Mouse (Mus musculus) cortical plate, adult 2 months (tissue): ENCODE measurements around the gene Adamtsl4.
"Not testable (repeated sequence)": the region's sequence is repeated elsewhere in the genome, so short reads cannot be mapped to it uniquely, and the experiment has no call there.

ENCODE experiments used
- CTCF ChIP-seq: fragments of 200-500 bp; IDR thresholded peaks from 2 replicates; pipeline ENCODE4 v1.5.1; 2011; ENCODE audit warnings: mild to moderate bottlenecking, control low read depth, low read length; ENCODE audit not compliant: insufficient read depth; ENCODE audit errors: extremely low read depth
- POLR2A ChIP-seq: fragments of 200-500 bp; IDR thresholded peaks from 2 replicates; pipeline ENCODE4 v1.6.1; 2011; ENCODE audit warnings: mild to moderate bottlenecking, low read length, control low read depth; ENCODE audit not compliant: insufficient read depth; ENCODE audit errors: extremely low read depth

DNA sequence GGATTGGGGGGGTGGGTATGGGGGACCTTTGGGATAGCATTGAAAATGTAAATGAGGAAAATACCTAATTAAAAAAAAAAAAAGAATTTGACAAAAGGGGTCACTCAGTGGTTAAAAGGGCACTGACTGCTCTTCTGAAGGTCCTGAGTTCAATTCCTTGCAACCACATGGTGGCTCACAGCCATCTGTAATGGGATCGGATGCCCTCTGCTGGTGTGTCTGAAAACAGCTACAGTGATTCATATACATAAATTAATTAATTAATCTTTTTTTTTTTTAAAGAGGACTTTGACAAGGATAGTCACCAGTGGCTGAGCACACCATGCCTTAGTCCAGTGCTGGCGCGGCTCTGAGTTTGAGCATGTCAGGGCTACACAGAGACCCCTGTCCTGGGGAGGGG, 17.3 kb downstream of the Adamtsl4 start:
- TF ChIP-seq CTCF = 0 out of 2 replicates have a peak, but pooled peaks have one; percentile 4
- TF ChIP-seq POLR2A = not testable (repeated sequence)
